Mouse (Mus musculus): ENCODE measurements at regions not wholly inside any gene's neighbourhood (a gene's known extent, or its start where the extent isn't known, plus 50 kb on each side); places are given as distances from the start of the nearest gene placed in this dataset.
"Not testable (repeated sequence)": the region's sequence is repeated elsewhere in the genome, so short reads cannot be mapped to it uniquely, and the experiment has no call there.

DNA sequence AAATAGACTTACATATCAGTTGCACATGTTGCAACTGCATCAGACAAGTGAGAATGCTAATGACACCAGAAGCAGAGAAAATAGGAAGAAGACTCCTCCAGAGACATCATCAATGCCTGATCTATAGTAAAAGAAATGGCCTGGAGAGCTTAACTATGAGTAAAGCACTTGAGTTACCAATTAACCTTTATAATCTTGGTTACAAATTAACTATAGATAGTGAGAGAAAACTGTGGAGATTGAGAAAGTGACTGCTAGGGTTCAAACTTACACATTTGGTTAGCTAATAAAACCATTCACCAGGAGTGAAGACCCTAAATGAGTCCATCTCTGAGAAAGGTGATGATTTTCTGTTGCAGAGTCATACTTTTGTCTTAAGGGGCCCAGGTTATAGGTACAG is 307.4 kb downstream of the Phex start:
- no peak for DNase-seq

DNA sequence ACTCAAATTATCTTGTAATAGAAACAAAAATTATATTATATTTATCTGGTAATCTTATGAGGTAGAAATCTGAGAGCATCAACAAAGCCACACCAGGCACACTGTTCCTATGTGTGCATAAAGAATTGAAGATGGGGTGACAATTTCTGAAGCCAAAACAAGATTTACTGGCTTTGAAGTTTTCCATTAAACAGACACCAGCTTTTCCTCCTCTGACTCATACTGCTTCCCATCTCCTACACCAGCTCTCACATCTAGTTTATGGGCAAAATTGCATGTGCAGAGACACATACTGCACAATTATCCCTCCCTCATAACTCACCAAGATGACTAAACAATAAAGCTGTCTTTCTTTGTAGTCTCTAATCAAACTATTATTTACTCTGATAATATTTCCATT is 335.1 kb downstream of the Phex start:
- no peak for DNase-seq

DNA sequence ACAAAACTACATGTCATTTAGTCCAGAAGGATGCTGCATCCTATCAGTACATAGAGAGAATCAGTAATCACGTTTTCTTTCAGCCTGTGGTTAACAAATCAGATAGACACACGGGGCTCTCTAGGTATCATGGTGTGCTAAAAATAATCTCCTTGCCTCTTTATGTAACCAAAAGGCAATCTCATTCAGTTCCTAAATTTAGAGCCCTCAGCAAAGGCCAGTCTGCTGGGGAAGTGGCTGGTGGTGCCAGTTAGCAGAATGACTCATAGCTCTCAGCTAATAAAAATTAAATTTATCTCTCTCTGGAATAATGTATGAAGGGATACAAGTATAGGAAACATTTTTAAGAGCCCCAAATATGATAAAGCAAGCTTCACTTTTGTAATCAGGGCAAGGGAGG is 335.5 kb downstream of the Phex start:
- DNase-seq: peak; percentile 63

DNA sequence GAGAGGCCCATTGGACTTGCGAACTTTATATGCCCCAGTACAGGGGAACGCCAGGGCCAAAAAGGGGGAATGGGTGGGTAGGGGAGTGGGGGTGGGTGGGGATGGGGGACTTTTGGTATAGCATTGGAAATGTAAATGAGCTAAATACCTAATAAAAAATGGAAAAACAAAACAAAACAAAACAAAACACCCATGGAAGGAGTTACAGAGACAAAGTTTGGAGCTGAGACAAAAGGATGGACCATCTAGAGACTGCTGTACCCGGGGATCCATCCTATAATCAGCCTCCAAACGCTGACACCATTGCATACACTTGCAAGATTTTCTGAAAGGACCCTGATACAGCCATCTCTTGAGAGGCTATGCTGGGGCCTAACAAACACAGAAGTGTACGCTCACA is 337.1 kb downstream of the Phex start:
- not testable (repeated sequence) for DNase-seq

DNA sequence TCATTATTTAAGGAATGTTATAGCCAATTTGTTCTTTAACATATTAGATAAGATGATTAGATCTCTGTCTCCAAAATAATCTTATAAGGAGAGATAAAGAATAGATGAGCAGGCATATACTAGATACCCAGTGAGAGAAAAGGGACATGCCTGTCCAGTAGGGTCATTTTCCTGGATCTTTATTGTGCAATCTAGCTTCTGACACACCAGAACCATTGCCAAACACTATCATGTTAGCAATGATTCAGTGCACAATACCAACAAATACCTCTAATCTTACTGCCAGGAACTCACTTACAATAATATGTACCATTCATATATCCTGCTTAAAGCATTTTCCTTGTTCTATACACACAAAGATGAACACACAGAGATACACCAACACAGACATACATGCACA is 338.9 kb downstream of the Phex start:
- DNase-seq: no peak

DNA sequence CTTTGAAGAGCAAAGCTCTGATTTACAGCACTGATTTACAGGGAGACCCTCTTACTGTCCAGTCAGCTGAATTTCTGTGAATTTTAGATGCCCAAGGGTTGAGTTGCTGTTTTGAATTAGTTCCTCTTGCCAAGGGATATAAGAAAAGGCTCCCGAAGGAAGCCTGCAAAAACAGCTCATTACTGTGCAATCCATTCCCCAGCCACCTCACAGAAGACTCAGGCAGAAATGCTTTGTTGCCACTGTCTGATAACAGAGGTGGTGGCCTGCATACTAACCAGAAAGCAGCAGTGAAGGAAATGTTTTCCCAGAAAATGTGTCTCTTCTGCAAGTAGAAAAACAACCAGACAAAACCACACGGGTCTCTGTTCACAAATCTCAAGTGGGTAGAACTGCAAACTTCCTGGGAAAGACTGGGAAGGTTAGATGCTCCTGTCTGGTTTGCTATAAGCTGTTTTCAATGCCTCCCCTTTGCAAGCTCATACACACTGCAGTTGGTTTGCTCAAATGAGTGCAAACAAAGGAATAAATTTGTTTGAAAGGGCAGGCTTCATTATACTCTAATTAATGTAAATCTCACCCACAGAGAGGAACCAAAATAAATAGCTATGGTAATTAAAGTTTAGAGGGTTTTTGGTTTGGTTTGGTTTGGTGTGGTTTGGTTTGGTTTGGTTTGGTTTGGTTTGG is 363.3 kb downstream of the Phex start:
- DNase-seq: no peak

DNA sequence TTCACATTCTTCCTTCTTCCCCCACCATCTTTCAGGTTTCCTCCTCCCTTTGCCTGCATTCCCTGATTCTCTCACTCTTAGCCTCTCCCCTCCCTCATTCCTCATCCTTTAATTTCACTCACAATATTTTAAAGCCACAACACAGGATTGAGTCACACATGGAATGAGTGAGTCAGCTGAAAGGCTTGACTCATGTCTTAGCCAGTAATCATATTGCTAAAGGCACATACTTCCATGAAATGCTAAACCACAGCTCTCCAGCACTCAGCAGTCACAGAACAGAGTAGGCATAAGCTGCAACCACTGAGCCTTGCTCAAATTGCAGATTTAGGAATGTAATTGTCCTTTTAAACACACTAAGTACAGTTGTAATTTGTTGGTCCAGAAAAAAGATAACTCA is 386.2 kb downstream of the Phex start:
- DNase-seq: no peak

DNA sequence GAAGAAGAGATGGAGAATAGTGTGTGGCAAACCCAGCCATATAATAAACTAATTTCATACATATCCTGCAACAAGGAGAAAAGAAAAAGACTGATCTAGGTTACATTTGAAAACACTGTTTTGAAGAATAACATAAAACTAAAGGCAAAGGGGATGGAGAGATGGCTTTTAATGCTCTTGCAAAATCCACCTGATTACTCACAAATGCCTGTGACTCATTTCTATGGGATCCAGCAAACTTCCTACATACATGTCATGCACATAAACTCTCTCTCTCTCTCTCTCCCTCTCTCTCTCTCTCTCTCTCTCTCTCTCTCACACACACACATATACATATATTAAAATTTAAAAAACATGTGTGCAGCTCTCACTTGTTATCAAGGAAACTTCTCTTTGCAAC is 390.8 kb downstream of the Phex start:
- no peak for DNase-seq

DNA sequence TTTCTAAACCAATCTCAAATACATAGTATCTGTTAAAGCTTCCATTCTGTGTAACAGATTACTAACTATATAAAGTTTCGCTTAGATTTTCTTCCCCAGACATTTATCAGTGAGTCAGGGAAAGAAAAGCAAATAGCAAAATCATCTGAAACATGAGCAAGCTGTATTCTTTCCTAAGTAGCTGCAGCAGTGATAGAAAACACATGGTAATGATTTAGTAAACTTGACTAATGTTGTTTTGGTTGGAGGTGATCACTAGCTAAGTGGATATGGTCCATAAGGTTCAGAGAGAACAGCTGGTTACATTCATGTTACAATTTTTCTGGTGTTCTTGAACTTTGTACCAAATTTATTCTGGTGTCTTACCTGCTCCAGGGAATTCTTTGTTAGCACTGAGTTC is 393.3 kb downstream of the Phex start:
- no peak for DNase-seq

DNA sequence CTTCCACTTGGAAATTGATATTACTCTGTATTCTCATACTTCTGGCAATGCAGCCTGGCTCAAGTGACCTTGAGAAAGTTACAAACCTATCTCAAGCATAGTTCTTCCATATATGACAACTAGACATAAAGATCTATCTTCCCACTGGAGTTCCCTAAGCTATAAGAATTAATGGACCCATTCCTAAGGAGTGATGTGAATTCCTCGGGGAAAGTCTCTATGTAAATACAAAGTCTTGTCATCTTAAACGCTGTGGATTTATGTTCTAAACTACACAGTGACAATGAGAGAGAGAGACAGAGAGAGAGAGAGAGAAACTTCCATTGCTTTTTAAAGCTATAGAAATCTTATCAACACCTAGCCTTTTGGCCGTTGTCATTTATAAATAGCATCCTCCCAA is 394.8 kb downstream of the Phex start:
- DNase-seq: no peak

DNA sequence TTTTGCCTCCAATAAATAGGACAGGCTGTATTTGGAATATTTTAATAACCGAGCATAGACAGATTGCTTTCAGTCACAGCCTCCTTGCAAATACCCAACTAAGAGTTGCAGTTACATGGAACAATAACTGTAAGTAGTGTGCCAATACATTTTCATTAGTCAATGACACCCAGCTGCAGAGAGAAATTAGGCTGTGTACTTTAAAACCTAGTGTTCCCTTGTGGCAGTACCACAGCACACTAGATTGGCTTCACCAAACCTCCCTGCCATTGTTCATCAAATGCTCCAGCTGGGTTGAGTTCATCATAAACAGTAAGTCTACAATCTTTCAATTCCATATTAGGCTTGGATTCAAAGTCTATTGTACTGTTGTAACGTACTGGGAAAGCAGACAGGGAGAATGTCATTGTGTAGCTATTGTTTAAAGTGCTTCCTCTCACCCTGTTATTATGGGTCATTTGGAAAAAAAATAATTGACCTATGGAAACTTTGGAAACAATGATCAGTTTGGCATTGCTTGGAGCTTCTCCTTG is 425.1 kb downstream of the Phex start:
- no peak for DNase-seq

DNA sequence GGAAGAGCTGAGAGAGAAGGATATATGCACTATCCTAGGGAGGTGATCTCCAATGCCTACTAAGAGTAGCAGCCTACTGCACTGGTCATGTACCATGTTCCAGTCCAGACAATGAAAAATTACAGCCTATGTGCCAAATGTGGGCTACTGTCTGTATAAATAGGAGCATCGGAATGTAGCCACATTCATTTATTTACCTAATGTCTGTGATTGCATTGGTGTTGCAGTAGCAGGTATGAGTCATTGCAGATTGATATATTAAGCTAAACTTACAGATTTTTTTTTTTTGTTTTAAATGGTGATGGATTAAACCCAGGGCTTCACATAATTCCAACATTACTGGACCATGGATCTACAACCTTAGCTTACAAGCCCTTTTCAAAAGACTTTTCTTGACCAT is 468.0 kb downstream of the Phex start:
- DNase-seq: no peak

DNA sequence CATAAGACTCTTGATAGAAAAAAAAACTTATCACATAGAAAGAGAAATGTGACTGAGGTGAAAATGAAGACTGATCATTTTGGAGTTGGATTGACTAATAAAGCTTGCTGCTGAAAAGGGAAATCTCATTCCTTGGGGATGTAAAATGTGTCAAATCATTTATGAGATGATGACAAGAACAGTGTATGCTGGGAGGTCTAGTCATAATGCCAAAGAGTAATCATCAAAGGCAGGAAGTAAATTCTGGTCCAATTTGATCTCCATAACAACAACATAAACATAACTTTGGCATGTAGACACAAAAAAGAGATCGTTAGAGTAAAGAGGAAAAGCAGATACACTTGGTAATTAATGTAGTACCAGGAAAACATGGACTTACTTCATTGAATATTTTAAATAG is 470.9 kb downstream of the Phex start:
- no peak for DNase-seq

DNA sequence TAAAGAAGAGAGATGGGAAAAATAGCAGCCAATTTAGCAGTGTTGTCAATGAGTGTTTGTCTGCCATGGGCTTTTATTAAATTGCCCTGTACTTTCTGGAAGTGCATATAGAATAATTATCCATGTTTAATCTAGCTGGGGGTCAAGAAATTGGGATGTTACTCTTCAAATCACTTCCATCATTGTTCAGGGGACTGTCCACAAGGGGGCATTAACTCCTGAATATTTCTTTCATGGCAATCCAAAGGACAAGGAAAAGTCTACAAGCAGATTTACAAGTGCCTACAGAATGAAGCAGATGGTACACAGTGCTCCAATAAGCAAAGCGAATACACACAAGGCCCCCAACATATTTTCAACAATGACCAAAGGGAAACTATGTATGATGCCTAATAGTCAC is 501.7 kb downstream of the Phex start:
- no peak for DNase-seq
